ENCODE assay signal across 13 mouse cellular contexts in genomic region chr13:31705406-31705805, GRCm38 (mm10).
A peak's percentile ranks its signal among the peaks of the same experiment; 100 is the strongest.
DNase-seq lines count a peak whose midpoint lies in the region; ATAC-seq and TF ChIP-seq lines count a peak whose summit lies in the region.
"Had no signal": no experiment of that assay in that cellular context is flagged by ENCODE, and none has a peak within 500 bp of the region (broad histone marks: within the 10 kb centered on the region; RNA-seq: fewer than 3 reads in every experiment).

No protein-coding gene starts in this region.

- peaks cover 6% of the 10 kb centered on the region; the same call in 1 of the 2 replicates for H3K4me1 ChIP-seq in limb, embryonic 13.5 days
- H3K4me1 ChIP-seq: lung, embryonic 15.5 days had no signal

- peak; percentile 36 for TF ChIP-seq CTCF in layer of hippocampus, adult 2 months (conservative IDR thresholded peaks at IDR 0.05)

- H3K27me3 ChIP-seq in limb, embryonic 13.5 days = peaks cover 31% of the 10 kb centered on the region
- H3K27me3 ChIP-seq: lung, embryonic 15.5 days had no signal

- no peaks in the 10 kb centered on the region for H3K36me3 ChIP-seq in limb, embryonic 13.5 days
- H3K36me3 ChIP-seq: lung, embryonic 15.5 days had no signal

- no peak overlapping the region for H3K27ac ChIP-seq in layer of hippocampus, adult 2 months
- no peak overlapping the region for H3K27ac ChIP-seq in limb, embryonic 13.5 days
- H3K27ac ChIP-seq: hindbrain, embryonic 14.5 days; lung, embryonic 15.5 days had no signal

- no peak overlapping the region; the same call in 1 of the 2 replicates for H3K9ac ChIP-seq in limb, embryonic 13.5 days
- H3K9ac ChIP-seq: hindbrain, embryonic 14.5 days; lung, embryonic 15.5 days had no signal

- no peak for DNase-seq in layer of hippocampus, adult 2 months (ENCODE audit: low spot score in 2 of 2)
- DNase-seq in layer of hippocampus, postnatal 14 days (ENCODE audit: low spot score in 2 of 2) = no peak
- DNase-seq in NIH3T3 (ENCODE audit: low read depth) = peak; percentile 27
- peak; percentile 55 for DNase-seq in embryo, embryonic 10 days (ENCODE audit: low spot score)
- DNase-seq in cerebellum, adult 18-20 months = no peak
- DNase-seq: layer of hippocampus, postnatal 36 days; thymus, postnatal 25 days had no signal

- H3K4me3 ChIP-seq in layer of hippocampus, adult 2 months = no peak overlapping the region
- H3K4me3 ChIP-seq in limb, embryonic 13.5 days = no peak overlapping the region
- H3K4me3 ChIP-seq: erythroblast, embryonic 14.5 days; lung, embryonic 15.5 days had no signal

- no peaks in the 10 kb centered on the region for H3K9me3 ChIP-seq in limb, embryonic 13.5 days
- H3K9me3 ChIP-seq: lung, embryonic 15.5 days had no signal

- peak; percentile 57; the same call in 1 of the 2 replicates for ATAC-seq in limb, embryonic 13.5 days (ENCODE audit: low FRiP score, low read depth)
- no peak for ATAC-seq in activated CD4-positive, CD25-positive, alpha-beta regulatory T cell, adult 4 months
- ATAC-seq: midbrain, embryonic 16.5 days had no signal

- H3K4me2 ChIP-seq in limb, embryonic 13.5 days (replicated peaks) = no peak overlapping the region
- H3K4me2 ChIP-seq: hindbrain, embryonic 14.5 days; lung, embryonic 15.5 days had no signal

- WGBS in limb, embryonic 13.5 days = 42% methylated on average over 2 of the region's 2 CpGs

Comparison
In these comparisons a context has a peak if more than half of its experiments do, and no peak if none do; other contexts are left out.
1. DNase-seq: peak in NIH3T3 (single experiment) and embryo, embryonic 10 days (single experiment); none in layer of hippocampus, adult 2 months (0 of 2), layer of hippocampus, postnatal 14 days (0 of 2) and cerebellum, adult 18-20 months (0 of 2).